Mouse (Mus musculus) 416B (cell line): ENCODE results near the gene Gm973.

Experiments
- DNase-seq: peaks from one replicate; pipeline ENCODE4 v3.0.0; 2011; ENCODE audit warnings: low read depth

The Gm973 gene

GRCm38 (mm10) chr1:59542231-59542630 is 26.2 kb downstream of the Gm973 start:
- no peak for DNase-seq

DNA sequence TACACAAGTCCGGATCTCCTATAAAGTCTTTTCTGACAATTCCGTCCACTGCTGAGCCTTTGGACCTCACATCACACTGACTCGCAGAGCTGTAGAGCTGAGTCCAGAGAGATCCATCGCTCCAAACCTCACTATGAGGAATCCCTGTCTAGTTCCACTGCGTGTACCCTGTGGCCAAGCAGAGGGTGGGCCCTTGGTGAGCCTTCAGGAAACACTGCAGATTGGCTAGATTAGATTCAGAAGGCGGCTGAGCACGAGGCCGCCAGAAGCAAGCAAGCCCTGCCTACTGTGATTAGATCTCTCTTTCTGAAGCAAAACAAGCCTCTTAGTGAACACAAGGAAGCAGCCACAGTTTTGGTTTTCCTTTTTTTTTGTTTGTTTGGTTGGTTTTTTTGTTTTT is 27.8 kb downstream of the Gm973 start:
- DNase-seq, result peak; percentile 47

DNA sequence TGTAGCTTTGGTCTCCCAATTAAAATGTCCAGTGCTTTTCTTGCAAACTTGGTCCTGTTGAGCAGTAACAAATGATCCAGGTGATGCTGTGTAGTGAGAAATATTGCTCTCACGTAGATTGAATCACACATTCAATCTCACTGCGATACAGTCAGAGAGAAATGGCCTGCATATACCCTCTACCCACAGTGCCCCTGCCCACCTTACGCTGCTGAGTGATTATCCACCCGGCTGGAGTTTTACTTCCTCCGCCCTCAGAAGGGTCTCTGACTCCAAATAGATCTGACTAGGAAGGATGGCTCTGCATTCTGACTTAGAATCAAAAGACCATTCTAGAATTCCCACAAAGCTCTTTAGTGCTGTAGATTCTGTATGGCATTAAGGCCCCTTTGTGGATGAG is 32.4 kb downstream of the Gm973 start:
- no peak for DNase-seq

DNA sequence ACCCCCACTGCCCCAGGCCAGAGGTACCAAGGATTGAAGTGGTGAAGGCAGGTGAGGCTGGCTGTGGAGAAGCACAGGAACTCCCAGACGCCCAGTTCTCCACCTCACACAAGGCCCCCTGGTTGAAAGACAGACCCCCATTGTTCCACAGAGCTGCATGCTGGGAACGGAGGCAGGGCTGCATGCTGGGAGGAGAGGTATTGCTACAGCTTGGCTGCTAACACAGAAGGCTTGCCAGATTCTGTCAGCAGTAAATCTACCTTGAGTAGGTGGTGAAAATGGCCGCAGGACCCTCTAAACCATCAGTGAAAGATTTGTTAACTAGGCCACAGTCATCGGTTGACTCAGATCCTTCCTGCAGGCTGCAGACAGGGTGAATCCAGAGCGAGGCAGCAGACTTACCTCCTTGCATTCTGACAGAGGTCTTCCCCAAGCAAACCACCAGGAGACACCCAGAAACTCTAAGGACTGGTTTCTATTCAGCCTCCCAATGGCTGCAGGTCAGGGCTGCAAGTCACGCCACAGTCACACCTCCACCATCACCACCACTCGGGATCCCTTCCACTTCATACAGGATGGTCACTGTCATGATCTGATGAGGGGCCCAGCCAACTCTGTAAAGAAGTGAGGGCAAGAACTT is 33.1 kb downstream of the Gm973 start:
- DNase-seq, result no peak

DNA sequence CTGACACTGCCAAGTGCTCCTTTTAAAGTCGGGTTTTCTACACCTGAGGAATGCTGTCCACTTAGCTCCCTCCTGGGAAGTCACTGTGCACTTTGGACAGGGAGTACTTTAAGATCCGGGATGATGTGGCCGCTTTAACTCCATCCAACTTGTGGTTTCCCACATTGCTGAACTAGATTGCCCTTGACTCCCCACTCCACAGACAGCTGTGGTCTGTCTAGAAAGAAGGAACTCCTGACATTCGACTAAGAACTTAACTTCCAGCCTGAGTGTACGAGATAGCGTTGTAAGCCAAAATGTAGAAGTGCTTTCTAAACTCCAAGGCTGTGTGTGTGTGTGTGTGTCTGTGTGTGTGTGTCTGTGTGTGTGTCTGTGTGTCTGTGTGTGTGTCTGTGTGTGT is 34.2 kb downstream of the Gm973 start:
- no peak for DNase-seq

GRCm38 (mm10) chr1:59550996-59551395 is 34.9 kb downstream of the Gm973 start:
- DNase-seq, result no peak

DNA sequence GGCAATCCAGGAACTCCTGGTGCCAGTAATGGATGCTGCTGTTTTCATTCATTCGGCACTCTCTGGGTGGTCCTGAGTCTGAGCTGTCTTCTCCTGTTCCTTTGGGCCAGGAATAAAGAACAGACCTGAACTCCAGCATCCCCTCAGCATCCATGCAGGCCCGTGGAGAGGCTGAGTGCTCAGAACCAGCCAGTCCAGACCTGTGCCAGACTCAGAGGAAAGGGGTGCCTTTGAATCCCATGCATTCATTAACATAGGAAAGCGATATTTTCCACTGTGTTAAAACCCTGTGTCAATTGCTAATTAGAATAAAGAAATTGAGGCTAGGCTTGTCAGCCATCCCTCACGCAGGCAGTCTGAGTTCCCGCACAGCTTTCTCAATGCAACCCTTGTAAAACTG is 37.6 kb downstream of the Gm973 start:
- no peak for DNase-seq

DNA sequence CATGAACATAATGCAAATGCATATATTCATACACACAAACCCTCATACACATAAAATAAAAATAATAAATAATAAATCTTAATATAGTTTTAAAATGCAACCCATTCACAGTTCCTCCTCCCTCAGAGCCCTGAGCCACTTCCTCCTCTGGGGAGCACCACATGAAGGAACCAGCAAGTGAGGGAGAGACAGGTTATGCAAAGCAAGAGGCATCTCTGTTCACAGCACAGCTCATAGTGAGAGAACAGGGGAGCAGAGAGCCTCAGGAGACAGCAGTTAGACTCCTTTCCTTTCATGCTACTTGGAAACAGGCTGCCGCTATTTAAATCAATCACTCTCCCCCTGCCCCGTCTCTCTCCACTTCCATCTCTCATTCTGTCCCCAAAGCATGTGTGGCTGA is 47.5 kb downstream of the Gm973 start:
- DNase-seq, result no peak

DNA sequence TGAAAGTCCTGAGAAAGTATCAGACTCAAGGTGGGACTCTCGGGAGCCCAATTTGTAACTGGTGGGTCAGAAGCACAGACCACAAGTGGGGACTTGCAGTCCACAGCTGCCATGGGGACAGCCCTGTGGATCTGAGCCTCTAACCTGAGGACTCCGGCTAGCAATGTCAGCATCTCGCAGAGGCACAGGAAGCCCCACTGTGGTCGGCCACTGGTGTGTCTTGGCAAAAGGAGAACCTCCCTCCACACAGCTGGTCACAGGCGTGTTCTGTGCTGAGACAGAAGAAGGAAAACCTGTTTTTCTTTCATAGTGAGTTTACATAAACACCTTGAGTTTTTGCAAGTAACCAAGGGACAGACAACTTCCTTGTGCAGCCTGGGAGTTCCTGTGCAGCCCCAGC is 49.7 kb downstream of the Gm973 start:
- no peak for DNase-seq

DNA sequence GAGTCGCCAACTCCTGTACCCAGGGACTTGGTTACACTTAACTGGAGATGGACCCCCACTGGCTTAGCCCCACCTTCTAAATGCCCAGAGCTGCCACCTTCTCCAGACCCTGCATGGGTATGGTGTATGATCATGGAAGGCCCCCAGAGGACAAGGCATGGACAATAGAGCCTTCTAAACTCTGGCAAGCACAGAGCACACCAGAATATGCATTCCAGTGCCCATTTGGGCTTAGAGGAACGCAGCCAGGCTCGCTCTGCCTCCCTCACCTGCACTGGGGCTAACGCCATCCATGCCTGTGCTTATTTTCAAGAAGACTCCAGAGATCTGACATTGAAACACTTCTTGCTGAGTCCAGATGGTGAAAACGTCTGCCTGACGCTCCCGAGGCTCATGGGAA is 50.2 kb downstream of the Gm973 start:
- no peak for DNase-seq

DNA sequence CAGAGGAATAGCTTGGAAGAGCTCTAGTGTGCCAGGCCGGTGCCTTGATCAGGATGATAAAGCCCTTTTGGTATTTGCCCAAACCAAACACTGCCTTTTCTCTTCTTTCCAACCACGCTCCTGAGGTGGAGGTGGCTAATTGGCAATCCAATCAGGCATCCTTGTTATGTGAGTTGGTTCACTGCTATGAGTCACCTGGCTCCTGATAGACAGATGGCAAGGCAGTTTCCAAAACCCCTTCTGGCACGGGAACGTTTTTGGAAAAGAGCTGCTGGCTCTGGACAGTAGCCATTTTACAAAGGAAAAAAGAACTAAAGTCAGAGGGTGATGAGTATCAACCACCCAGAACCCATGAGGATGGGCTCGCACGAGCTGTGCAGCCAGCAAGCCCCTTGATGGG is 50.9 kb downstream of the Gm973 start:
- no peak for DNase-seq

DNA sequence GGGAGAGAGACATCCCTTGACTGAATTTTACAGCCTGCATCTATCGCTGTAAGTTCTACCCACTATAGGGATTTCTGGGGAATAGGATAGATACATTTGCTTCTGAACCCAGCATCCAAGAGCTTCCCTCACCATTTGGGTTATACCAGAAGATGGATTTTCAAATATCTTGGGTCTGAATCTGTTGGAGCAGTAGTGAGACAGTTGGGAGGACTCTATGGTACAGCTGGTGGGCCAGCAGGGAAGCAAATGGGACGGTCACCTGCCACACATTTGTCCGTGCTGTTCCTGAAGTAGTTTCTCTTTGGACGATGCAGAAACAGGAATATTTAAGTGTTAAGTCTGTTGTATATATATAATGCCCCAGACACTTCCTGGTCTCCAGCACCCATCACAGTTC is 51.5 kb downstream of the Gm973 start:
- no peak for DNase-seq

- peak; percentile 12 for DNase-seq
Observed at GRCm38 (mm10) chr1:59568283-59568682, 52.2 kb downstream of the Gm973 start.

GRCm38 (mm10) chr1:59569301-59569700 is 53.2 kb downstream of the Gm973 start:
- no peak for DNase-seq

DNA sequence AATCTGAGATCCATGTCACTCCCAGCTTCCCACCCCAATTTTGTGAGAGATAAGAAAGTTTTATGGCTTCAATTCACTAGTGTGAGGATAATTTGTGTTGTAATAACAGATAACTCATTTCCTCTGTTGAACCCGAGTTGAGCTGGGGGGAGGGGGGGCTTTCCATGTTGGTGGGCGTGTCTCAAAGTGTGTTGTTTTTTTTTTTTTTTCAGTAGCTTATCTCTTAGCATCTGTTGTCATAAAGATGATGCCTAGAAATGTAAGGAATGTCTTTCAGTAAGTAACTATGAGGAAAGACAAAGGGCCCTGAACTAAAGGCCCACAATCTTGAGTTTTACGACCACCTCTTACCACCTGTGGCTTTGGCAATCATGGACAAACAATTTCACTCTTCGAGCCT is 54.7 kb downstream of the Gm973 start:
- peak; percentile 30 for DNase-seq

GRCm38 (mm10) chr1:59571502-59571901 is 55.4 kb downstream of the Gm973 start:
- DNase-seq, result peak; percentile 60

GRCm38 (mm10) chr1:59573843-59574242 is 57.8 kb downstream of the Gm973 start:
- DNase-seq, result no peak

DNA sequence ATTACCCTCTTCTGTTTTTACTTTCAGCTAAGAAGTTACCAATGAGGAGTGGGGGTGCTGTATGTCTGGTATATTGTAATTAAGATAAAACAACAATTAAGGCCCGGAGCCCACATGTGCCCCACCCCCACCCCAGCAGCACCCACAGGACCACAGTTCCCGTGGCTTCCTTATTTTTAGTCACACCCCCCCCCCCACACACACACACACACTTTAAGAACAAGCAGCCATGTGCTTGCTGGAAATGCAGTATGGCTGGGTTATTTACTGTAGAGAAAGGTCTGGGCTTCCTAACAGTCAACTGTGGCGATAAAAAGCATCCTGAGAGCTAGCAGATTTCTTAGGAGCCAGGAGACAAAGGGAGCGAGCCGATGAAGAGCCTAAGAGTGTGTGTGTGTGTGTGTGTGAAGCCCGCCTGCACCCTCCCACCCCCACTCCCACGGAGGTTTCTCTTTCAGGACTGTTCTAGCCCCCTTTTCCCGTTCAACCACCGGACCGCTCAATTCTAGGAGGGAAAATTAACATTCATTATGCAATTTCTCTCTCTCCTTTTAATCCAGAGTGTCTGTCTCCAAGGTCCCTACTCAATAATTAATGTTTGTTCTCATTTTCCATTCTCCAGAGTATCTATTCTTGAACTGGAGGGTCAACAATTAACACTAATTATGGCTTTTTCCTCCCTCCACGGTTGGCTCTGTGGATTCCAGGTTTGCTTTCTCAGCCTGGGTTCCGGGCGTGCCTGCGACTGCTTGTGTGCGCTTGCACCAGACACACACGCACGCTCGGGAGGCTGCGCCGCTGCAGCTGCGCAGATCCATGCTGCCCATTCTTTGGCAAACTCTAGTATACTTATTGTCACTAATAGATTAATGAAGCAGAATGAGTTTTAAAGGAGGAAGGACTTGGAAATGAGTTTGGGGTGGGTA is 58.5 kb downstream of the Gm973 start:
- no peak for DNase-seq

DNA sequence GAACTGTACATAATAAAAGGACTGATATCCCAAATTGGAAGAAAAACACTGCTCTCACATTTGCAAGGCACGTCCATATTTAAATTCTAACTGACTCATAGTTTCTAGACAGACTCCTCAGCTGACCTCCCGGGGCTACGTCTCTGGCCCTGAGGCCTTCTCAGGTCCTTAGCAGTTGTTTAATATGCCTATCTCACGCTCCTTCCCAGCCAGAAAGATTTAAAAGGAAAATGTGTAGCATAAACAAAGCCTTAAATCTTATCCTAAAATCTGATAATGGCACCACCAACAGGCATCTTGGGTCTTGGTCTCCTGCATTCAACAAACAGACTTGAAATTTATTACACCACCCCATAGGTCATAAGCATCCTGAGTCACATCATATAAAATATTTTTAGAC is 62.7 kb downstream of the Gm973 start:
- no peak for DNase-seq

DNA sequence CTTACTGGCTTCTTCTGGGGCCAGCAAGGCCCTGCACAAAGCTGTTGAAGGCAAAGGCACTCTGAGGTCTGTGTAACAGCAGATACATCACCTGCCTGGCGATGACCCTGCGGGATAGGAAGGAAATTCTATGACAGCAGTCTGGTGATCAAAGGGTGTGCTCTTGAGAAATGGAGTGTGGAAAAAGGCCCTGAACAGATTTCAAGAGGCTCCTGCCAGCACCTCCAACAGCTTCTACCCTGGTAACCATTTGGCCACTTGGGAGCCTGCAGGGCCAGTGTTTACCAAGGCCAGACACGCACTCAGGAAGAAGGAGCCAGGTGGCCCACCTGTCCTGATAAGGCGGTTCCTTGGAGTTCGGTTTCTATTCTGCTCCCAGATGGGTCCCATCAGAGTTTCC is 63.3 kb downstream of the Gm973 start:
- no peak for DNase-seq

- DNase-seq, result no peak
Observed at GRCm38 (mm10) chr1:59580131-59580751, 64.2 kb downstream of the Gm973 start.

DNA sequence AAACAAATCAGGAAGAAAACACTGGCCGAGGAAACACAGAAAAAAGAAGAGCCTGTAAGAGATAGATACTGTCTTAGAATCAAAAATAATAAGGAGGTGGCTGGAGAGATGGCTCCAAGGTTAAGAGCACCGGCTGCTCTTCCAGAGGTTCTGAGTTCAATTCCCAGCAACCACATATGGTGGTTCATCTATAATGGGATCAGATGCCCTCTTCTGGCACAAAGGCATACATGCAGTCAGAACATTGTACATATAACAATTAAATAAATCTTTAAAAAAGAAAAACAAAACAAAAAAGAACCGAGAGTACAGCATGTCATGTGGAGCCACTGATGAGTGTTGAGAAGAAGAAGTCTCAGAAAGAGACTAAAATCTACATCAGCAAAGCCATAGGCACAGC is 64.8 kb downstream of the Gm973 start:
- no peak for DNase-seq
